Mouse (Mus musculus): Measurements from ENCODE around the gene Gata5. TPM values are rescaled to one million over a fixed set of nuclear protein-coding genes. Genes with fewer than 3 reads are reported as not detected.

Gene Gata5
- polyA plus RNA-seq, 1 experiment from 2014 or later = 0.38 TPM

GRCm38 (mm10) chr2:180303468-180303867 lies 31.0 kb downstream of the Gata5 start:
- 69% methylated on average over 12 of the region's 12 CpGs for WGBS (ENCODE audit: insufficient replicate concordance)
- Histone ChIP-seq H3K27ac (ENCODE audit: low read length) (no peak overlapping the region), H3K4me2 (ENCODE audit: low read depth, low read length) (no peak overlapping the region), H3K4me3 (ENCODE audit: low read depth, low read length) (no peak overlapping the region), H3K4me1 (ENCODE audit: control insufficient read depth, low read depth, low read length) (no peaks in the 10 kb centered on the region), H3K36me3 (ENCODE audit: control insufficient read depth, insufficient read depth) (no peaks in the 10 kb centered on the region), H3K9ac (ENCODE audit: low read depth, low read length) (no peak overlapping the region), H3K9me3 (replicated peaks; ENCODE audit: control insufficient read depth, low read length) (no peaks in the 10 kb centered on the region), H3K27me3 (ENCODE audit: control insufficient read depth, insufficient read depth, low read depth, low read length) (no peaks in the 10 kb centered on the region)
- no peak for ATAC-seq (ENCODE audit: low read depth)

GRCm38 (mm10) chr2:180302201-180302600 lies 32.3 kb downstream of the Gata5 start:
- Histone ChIP-seq H3K9ac (ENCODE audit: low read depth, low read length) (no peak overlapping the region), H3K36me3 (ENCODE audit: control insufficient read depth, insufficient read depth) (no peaks in the 10 kb centered on the region), H3K9me3 (replicated peaks; ENCODE audit: control insufficient read depth, low read length) (no peaks in the 10 kb centered on the region), H3K4me3 (ENCODE audit: low read depth, low read length) (no peak overlapping the region), H3K27ac (ENCODE audit: low read length) (no peak overlapping the region), H3K4me2 (ENCODE audit: low read depth, low read length) (no peak overlapping the region), H3K27me3 (ENCODE audit: control insufficient read depth, insufficient read depth, low read depth, low read length) (no peaks in the 10 kb centered on the region), H3K4me1 (ENCODE audit: control insufficient read depth, low read depth, low read length) (no peaks in the 10 kb centered on the region)
- no peak for ATAC-seq (ENCODE audit: low read depth)
- WGBS (ENCODE audit: insufficient replicate concordance) = 61% methylated on average over 4 of the region's 4 CpGs

GRCm38 (mm10) chr2:180300771-180301170 lies 33.7 kb downstream of the Gata5 start:
- Histone ChIP-seq H3K4me2 (ENCODE audit: low read depth, low read length) (no peak overlapping the region), H3K27ac (ENCODE audit: low read length) (no peak overlapping the region), H3K27me3 (ENCODE audit: control insufficient read depth, insufficient read depth, low read depth, low read length) (no peaks in the 10 kb centered on the region), H3K9ac (ENCODE audit: low read depth, low read length) (no peak overlapping the region), H3K4me3 (ENCODE audit: low read depth, low read length) (no peak overlapping the region), H3K9me3 (replicated peaks; ENCODE audit: control insufficient read depth, low read length) (no peaks in the 10 kb centered on the region), H3K36me3 (ENCODE audit: control insufficient read depth, insufficient read depth) (no peaks in the 10 kb centered on the region), H3K4me1 (ENCODE audit: control insufficient read depth, low read depth, low read length) (no peaks in the 10 kb centered on the region)
- ATAC-seq (ENCODE audit: low read depth) = no peak
- 7% methylated on average over 5 of the region's 5 CpGs for WGBS (ENCODE audit: insufficient replicate concordance)

GRCm38 (mm10) chr2:180300252-180300651 lies 34.2 kb downstream of the Gata5 start:
- Histone ChIP-seq H3K36me3 (ENCODE audit: control insufficient read depth, insufficient read depth) (no peaks in the 10 kb centered on the region), H3K27ac (ENCODE audit: low read length) (no peak overlapping the region), H3K4me1 (ENCODE audit: control insufficient read depth, low read depth, low read length) (no peaks in the 10 kb centered on the region), H3K9me3 (replicated peaks; ENCODE audit: control insufficient read depth, low read length) (no peaks in the 10 kb centered on the region), H3K4me2 (ENCODE audit: low read depth, low read length) (no peak overlapping the region), H3K27me3 (ENCODE audit: control insufficient read depth, insufficient read depth, low read depth, low read length) (no peaks in the 10 kb centered on the region), H3K4me3 (ENCODE audit: low read depth, low read length) (no peak overlapping the region), H3K9ac (ENCODE audit: low read depth, low read length) (no peak overlapping the region)
- 32% methylated on average over 2 of the region's 2 CpGs for WGBS (ENCODE audit: insufficient replicate concordance)
- ATAC-seq (ENCODE audit: low read depth) = no peak

GRCm38 (mm10) chr2:180292906-180293305 lies 41.6 kb downstream of the Gata5 start:
- H3K4me1 ChIP-seq (ENCODE audit: control insufficient read depth, low read depth, low read length) = no peaks in the 10 kb centered on the region
- H3K9ac ChIP-seq (ENCODE audit: low read depth, low read length) = no peak overlapping the region
- H3K36me3 ChIP-seq (ENCODE audit: control insufficient read depth, insufficient read depth) = no peaks in the 10 kb centered on the region
- no peak overlapping the region for H3K27ac ChIP-seq (ENCODE audit: low read length)
- no peak for ATAC-seq (ENCODE audit: low read depth)
- WGBS (ENCODE audit: insufficient replicate concordance) = 65% methylated on average over 8 of the region's 8 CpGs
- H3K27me3 ChIP-seq (ENCODE audit: control insufficient read depth, insufficient read depth, low read depth, low read length) = no peaks in the 10 kb centered on the region
- H3K4me2 ChIP-seq (ENCODE audit: low read depth, low read length) = no peak overlapping the region
- H3K4me3 ChIP-seq (ENCODE audit: low read depth, low read length) = no peak overlapping the region
- H3K9me3 ChIP-seq (replicated peaks; ENCODE audit: control insufficient read depth, low read length) = no peaks in the 10 kb centered on the region

GRCm38 (mm10) chr2:180292026-180292425 lies 42.5 kb downstream of the Gata5 start:
- ATAC-seq (ENCODE audit: low read depth) = no peak
- no peaks in the 10 kb centered on the region for H3K9me3 ChIP-seq (replicated peaks; ENCODE audit: control insufficient read depth, low read length)
- no peak overlapping the region for H3K27ac ChIP-seq (ENCODE audit: low read length)
- H3K36me3 ChIP-seq (ENCODE audit: control insufficient read depth, insufficient read depth) = no peaks in the 10 kb centered on the region
- H3K27me3 ChIP-seq (ENCODE audit: control insufficient read depth, insufficient read depth, low read depth, low read length) = no peaks in the 10 kb centered on the region
- no peaks in the 10 kb centered on the region for H3K4me1 ChIP-seq (ENCODE audit: control insufficient read depth, low read depth, low read length)
- H3K9ac ChIP-seq (ENCODE audit: low read depth, low read length) = no peak overlapping the region
- H3K4me3 ChIP-seq (ENCODE audit: low read depth, low read length) = no peak overlapping the region
- WGBS (ENCODE audit: insufficient replicate concordance) = 39% methylated on average over 4 of the region's 4 CpGs
- H3K4me2 ChIP-seq (ENCODE audit: low read depth, low read length) = no peak overlapping the region

GRCm38 (mm10) chr2:180291566-180291965 lies 42.9 kb downstream of the Gata5 start:
- Histone ChIP-seq H3K9ac (ENCODE audit: low read depth, low read length) (no peak overlapping the region), H3K27ac (ENCODE audit: low read length) (no peak overlapping the region), H3K4me1 (ENCODE audit: control insufficient read depth, low read depth, low read length) (no peaks in the 10 kb centered on the region), H3K4me3 (ENCODE audit: low read depth, low read length) (no peak overlapping the region), H3K36me3 (ENCODE audit: control insufficient read depth, insufficient read depth) (no peaks in the 10 kb centered on the region), H3K4me2 (ENCODE audit: low read depth, low read length) (no peak overlapping the region), H3K27me3 (ENCODE audit: control insufficient read depth, insufficient read depth, low read depth, low read length) (no peaks in the 10 kb centered on the region), H3K9me3 (replicated peaks; ENCODE audit: control insufficient read depth, low read length) (no peaks in the 10 kb centered on the region)
- ATAC-seq (ENCODE audit: low read depth) = peak; percentile 51; the same call in 1 of the 2 replicates
- WGBS (ENCODE audit: insufficient replicate concordance) = 38% methylated on average over 5 of the region's 5 CpGs

GRCm38 (mm10) chr2:180290503-180290902 lies 44.0 kb downstream of the Gata5 start:
- no peak overlapping the region for H3K9ac ChIP-seq (ENCODE audit: low read depth, low read length)
- H3K9me3 ChIP-seq (replicated peaks; ENCODE audit: control insufficient read depth, low read length) = no peaks in the 10 kb centered on the region
- no peaks in the 10 kb centered on the region for H3K27me3 ChIP-seq (ENCODE audit: control insufficient read depth, insufficient read depth, low read depth, low read length)
- no peak overlapping the region for H3K4me2 ChIP-seq (ENCODE audit: low read depth, low read length)
- H3K36me3 ChIP-seq (ENCODE audit: control insufficient read depth, insufficient read depth) = no peaks in the 10 kb centered on the region
- no peaks in the 10 kb centered on the region for H3K4me1 ChIP-seq (ENCODE audit: control insufficient read depth, low read depth, low read length)
- H3K27ac ChIP-seq (ENCODE audit: low read length) = no peak overlapping the region
- ATAC-seq (ENCODE audit: low read depth) = no peak
- WGBS (ENCODE audit: insufficient replicate concordance) = 18% methylated on average over 6 of the region's 6 CpGs
- H3K4me3 ChIP-seq (ENCODE audit: low read depth, low read length) = no peak overlapping the region

- Histone ChIP-seq H3K36me3 (ENCODE audit: control insufficient read depth, insufficient read depth) (no peaks in the 10 kb centered on the region), H3K4me2 (ENCODE audit: low read depth, low read length) (no peak within 1 kb of the TSS), H3K27ac (ENCODE audit: low read length) (no peak within 1 kb of the TSS), H3K27me3 (ENCODE audit: control insufficient read depth, insufficient read depth, low read depth, low read length) (no peaks in the 10 kb centered on the region), H3K4me1 (ENCODE audit: control insufficient read depth, low read depth, low read length) (no peaks in the 10 kb centered on the region), H3K9me3 (replicated peaks; ENCODE audit: control insufficient read depth, low read length) (no peaks in the 10 kb centered on the region), H3K9ac (ENCODE audit: low read depth, low read length) (no peak within 1 kb of the TSS), H3K4me3 (ENCODE audit: low read depth, low read length) (no peak within 1 kb of the TSS)
- no peak for ATAC-seq (ENCODE audit: low read depth)
- 51% methylated on average over 16 of the region's 16 CpGs for WGBS (ENCODE audit: insufficient replicate concordance)
Measured at GRCm38 (mm10) chr2:180289440-180290108, 44.9 kb downstream of the Gata5 start, which contains the start of gene Rbbp8nl. Gene Rbbp8nl, minus strand, starts transcription at chr2:180289879.
